Mouse (Mus musculus) heart, adult 2 months (tissue): ENCODE data around the gene Slc9a9.

Experiments used
- CTCF ChIP-seq: fragments of 200-600 bp; IDR thresholded peaks from 2 replicates; pipeline ENCODE4 v1.8.1; 2022; ENCODE audit warnings: antibody characterized with exemption, mild to moderate bottlenecking, moderate library complexity
- EP300 ChIP-seq: fragments of 200-500 bp; IDR thresholded peaks from 2 replicates; pipeline ENCODE4 v1.6.1; 2011; ENCODE audit warnings: low read depth, low read length, control low read depth; ENCODE audit not compliant: insufficient read depth
- POLR2A ChIP-seq: fragments of 200-500 bp; IDR thresholded peaks from 2 replicates; pipeline ENCODE4 v1.6.1; 2011; ENCODE audit warnings: mild to moderate bottlenecking, low read depth, low read length, control low read depth; ENCODE audit not compliant: insufficient read depth

- TF ChIP-seq POLR2A = no peak
- no peak for TF ChIP-seq CTCF
- no peak for TF ChIP-seq EP300
Observed at GRCm38 (mm10) chr9:95279590-95280344, 610.1 kb downstream of the Slc9a9 start.
